Mouse (Mus musculus) embryonic facial prominence, embryonic 13.5 days (tissue): Measurements from ENCODE around the gene Cops3. TPM values are rescaled to one million over a fixed set of nuclear protein-coding genes. Genes with fewer than 3 reads are reported as not detected.

Experiments used
- ATAC-seq: fragments of 200-750 bp; cut with Nextera tagmentation; 2 replicates; pipeline ENCODE4 v1.8.0; 2017; ENCODE audit warnings: low read depth; ENCODE audit not compliant: insufficient number of reproducible peaks, insufficient read depth, low FRiP score, low TSS enrichment
- H3K27ac ChIP-seq: fragments of 300-500 bp; sonication (generic); 2 replicates; pipeline ENCODE4 v1.5.1; 2015; ENCODE audit warnings: moderate library complexity, mild to moderate bottlenecking, inconsistent platforms
- H3K27me3 ChIP-seq: fragments of 300-500 bp; sonication (generic); 2 replicates; pipeline ENCODE4 v1.6.1; 2015; ENCODE audit warnings: mild to moderate bottlenecking, inconsistent platforms
- H3K36me3 ChIP-seq: fragments of 300-500 bp; sonication (generic); 2 replicates; pipeline ENCODE4 v1.6.1; 2015; ENCODE audit warnings: mild to moderate bottlenecking, inconsistent platforms
- H3K4me1 ChIP-seq: fragments of 300-500 bp; sonication (generic); 2 replicates; pipeline ENCODE4 v1.6.1; 2015; ENCODE audit warnings: inconsistent platforms
- H3K4me2 ChIP-seq: fragments of 300-500 bp; sonication (generic); 2 replicates; pipeline ENCODE4 v1.6.1; 2015; ENCODE audit warnings: moderate library complexity, mild to moderate bottlenecking, inconsistent platforms
- H3K4me3 ChIP-seq: fragments of 300-500 bp; sonication (generic); 2 replicates; pipeline ENCODE4 v1.5.1; 2015; ENCODE audit warnings: mild to moderate bottlenecking, inconsistent platforms
- H3K9ac ChIP-seq: fragments of 300-500 bp; sonication (generic); 2 replicates; pipeline ENCODE4 v1.6.1; 2015; ENCODE audit warnings: mild to moderate bottlenecking, inconsistent platforms
- H3K9me3 ChIP-seq: fragments of 300-500 bp; sonication (generic); 2 replicates; pipeline ENCODE4 v1.6.1; 2016; ENCODE audit warnings: inconsistent platforms
- WGBS: fragments of 180-500 bp; shearing (Covaris S2); methylation state at CpG from one replicate; pipeline ENCODE4 v1.1.7; 2015; ENCODE audit warnings: mixed read lengths; 5-methylcytosine and 5-hydroxymethylcytosine counted together
- polyA plus RNA-seq: library from polyadenylated mRNA; unstranded; fragments of >200 nt; fragmentation: Nextera tagmentation; extraction: Ambion mirVana; gene quantifications from 2 replicates; pipeline ENCODE4 v1.2.1, GENCODE M21; 2015

Gene Cops3
- polyA plus RNA-seq, 1 experiment from 2014 or later = 206 TPM

GRCm38 (mm10) chr11:59772902-59773301 lies 66.7 kb downstream of the Cops3 start:
- Histone ChIP-seq H3K4me1 (no peaks in the 10 kb centered on the region), H3K4me3 (no peak overlapping the region), H3K36me3 (peaks cover 98% of the 10 kb centered on the region), H3K27me3 (no peaks in the 10 kb centered on the region), H3K9me3 (no peaks in the 10 kb centered on the region), H3K4me2 (no peak overlapping the region), H3K9ac (no peak overlapping the region), H3K27ac (no peak overlapping the region)
- WGBS = 86% methylated on average over 4 of the region's 4 CpGs
- no peak for ATAC-seq

- Histone ChIP-seq H3K36me3 (peaks cover 99% of the 10 kb centered on the region), H3K4me3 (no peak overlapping the region), H3K27ac (no peak overlapping the region), H3K27me3 (no peaks in the 10 kb centered on the region), H3K4me2 (no peak overlapping the region), H3K9ac (no peak overlapping the region), H3K4me1 (no peaks in the 10 kb centered on the region), H3K9me3 (no peaks in the 10 kb centered on the region)
- ATAC-seq = no peak
- WGBS = 92% methylated on average over 2 of the region's 2 CpGs
These were observed 67.3 kb downstream of the Cops3 start for GRCm38 (mm10) chr11:59772291-59772690.

- Histone ChIP-seq H3K9me3 (no peaks in the 10 kb centered on the region), H3K36me3 (peaks cover 98% of the 10 kb centered on the region), H3K4me3 (no peak overlapping the region), H3K27me3 (no peaks in the 10 kb centered on the region), H3K4me2 (no peak overlapping the region), H3K27ac (no peak overlapping the region), H3K9ac (no peak overlapping the region), H3K4me1 (no peaks in the 10 kb centered on the region)
- no peak for ATAC-seq
- WGBS = 94% methylated on average over 7 of the region's 7 CpGs
These were observed 68.9 kb downstream of the Cops3 start for GRCm38 (mm10) chr11:59770753-59771152.

- no peak overlapping the region for H3K27ac ChIP-seq
- H3K4me3 ChIP-seq = no peak overlapping the region
- peaks cover 98% of the 10 kb centered on the region for H3K36me3 ChIP-seq
- ATAC-seq = no peak
- no peak overlapping the region for H3K9ac ChIP-seq
- 87% methylated on average over 6 of the region's 6 CpGs for WGBS
- no peaks in the 10 kb centered on the region for H3K27me3 ChIP-seq
- no peaks in the 10 kb centered on the region for H3K4me1 ChIP-seq
- no peak overlapping the region for H3K4me2 ChIP-seq
- H3K9me3 ChIP-seq = no peaks in the 10 kb centered on the region
These were observed 69.9 kb downstream of the Cops3 start for GRCm38 (mm10) chr11:59769738-59770137.

GRCm38 (mm10) chr11:59769307-59769706 lies 70.3 kb downstream of the Cops3 start:
- WGBS = 92% methylated on average over 2 of the region's 2 CpGs
- H3K4me2 ChIP-seq = no peak overlapping the region
- no peak for ATAC-seq
- H3K36me3 ChIP-seq = peaks cover 99% of the 10 kb centered on the region
- H3K27ac ChIP-seq = no peak overlapping the region
- no peak overlapping the region for H3K9ac ChIP-seq
- no peak overlapping the region for H3K4me3 ChIP-seq
- H3K4me1 ChIP-seq = no peaks in the 10 kb centered on the region
- no peaks in the 10 kb centered on the region for H3K27me3 ChIP-seq
- no peaks in the 10 kb centered on the region for H3K9me3 ChIP-seq

Other genes starting within 250 kb of the Cops3 start
- not detected in 2 replicates for gene Olfr223, start 246.5 kb downstream of the Cops3 start, polyA plus RNA-seq
- 39.7 and 40.0 TPM in 2 replicates for gene Mprip, start 178.5 kb downstream of the Cops3 start, polyA plus RNA-seq
- 3.6 and 3.9 TPM in 2 replicates for gene Pld6, start 52.2 kb downstream of the Cops3 start, polyA plus RNA-seq
- 34.0 and 37.5 TPM in 2 replicates for gene Flcn, start 29.8 kb downstream of the Cops3 start, polyA plus RNA-seq
- 42.6 and 45.9 TPM in 2 replicates for gene Nt5m, start 391 bp downstream of the Cops3 start, polyA plus RNA-seq
- 35.9 and 40.0 TPM in 2 replicates for gene Med9, start 108.4 kb upstream of the Cops3 start, polyA plus RNA-seq
- gene Rasd1, start 125.1 kb upstream of the Cops3 start, polyA plus RNA-seq = 2.8 and 3.2 TPM in 2 replicates
- 5.2 and 6.5 TPM in 2 replicates for gene Pemt, start 206.7 kb upstream of the Cops3 start, polyA plus RNA-seq